Mouse (Mus musculus) midbrain, embryonic 14.5 days (tissue): ENCODE data around the gene Tmem45a. TPM values are rescaled to one million over a fixed set of nuclear protein-coding genes. Genes with fewer than 3 reads are reported as not detected.

ENCODE experiments used
- ATAC-seq: fragments of 200-750 bp; cut with Nextera tagmentation; 2 replicates; pipeline ENCODE4 v1.8.0; 2017; ENCODE audit warnings: moderate number of reproducible peaks, moderate library complexity; ENCODE audit not compliant: low FRiP score, low TSS enrichment
- DNase-seq: peaks from one replicate; pipeline ENCODE4 v3.0.0-alpha.2; 2015
- H3K27ac ChIP-seq: fragments of 300-500 bp; sonication (generic); replicated peaks from 2 replicates; pipeline ENCODE4 v1.5.1; 2014; ENCODE audit warnings: mild to moderate bottlenecking, low read depth, low read length, moderate library complexity
- H3K27me3 ChIP-seq: fragments of 300-500 bp; sonication (generic); 2 replicates; pipeline ENCODE4 v1.6.1; 2014; ENCODE audit warnings: low read length, control low read depth, mixed read lengths; ENCODE audit not compliant: control insufficient read depth, insufficient read depth
- H3K36me3 ChIP-seq: fragments of 300-500 bp; sonication (generic); 2 replicates; pipeline ENCODE4 v1.6.1; 2014; ENCODE audit warnings: low read length, control low read depth; ENCODE audit not compliant: control insufficient read depth, insufficient read depth
- H3K4me1 ChIP-seq: fragments of 300-500 bp; sonication (generic); 2 replicates; pipeline ENCODE4 v1.6.1; 2014; ENCODE audit warnings: mild to moderate bottlenecking, antibody characterized with exemption, low read length, control low read depth; ENCODE audit not compliant: control insufficient read depth, insufficient read depth
- H3K4me2 ChIP-seq: fragments of 300-500 bp; sonication (generic); 2 replicates; pipeline ENCODE4 v1.6.1; 2014; ENCODE audit warnings: mild to moderate bottlenecking, low read length, moderate library complexity
- H3K4me3 ChIP-seq: fragments of 300-500 bp; sonication (generic); replicated peaks from 2 replicates; pipeline ENCODE4 v1.5.1; 2014; ENCODE audit warnings: low read depth, low read length
- H3K9ac ChIP-seq: fragments of 300-500 bp; sonication (generic); replicated peaks from 2 replicates; pipeline ENCODE4 v1.6.1; 2014; ENCODE audit warnings: mild to moderate bottlenecking, low read length, moderate library complexity
- H3K9me3 ChIP-seq: fragments of 300-500 bp; sonication (generic); 2 replicates; pipeline ENCODE4 v1.6.1; 2016; ENCODE audit warnings: low read length, control low read depth, mixed read lengths; ENCODE audit not compliant: control insufficient read depth
- WGBS: fragments of 180-500 bp; shearing (Covaris S2); extraction: QIAGEN DNeasy Blood & Tissue Kit; methylation state at CpG from one replicate; pipeline ENCODE4 v1.1.7; 2014; 5-methylcytosine and 5-hydroxymethylcytosine counted together
- polyA plus RNA-seq: library from polyadenylated mRNA; unstranded; fragments of >200 nt; fragmentation: Nextera tagmentation; extraction: Ambion mirVana; gene quantifications from 2 replicates; pipeline ENCODE4 v1.2.1, GENCODE M21; 2014

The Tmem45a gene
- polyA plus RNA-seq, 1 experiment from 2014 or later, result 6.0 TPM

DNA sequence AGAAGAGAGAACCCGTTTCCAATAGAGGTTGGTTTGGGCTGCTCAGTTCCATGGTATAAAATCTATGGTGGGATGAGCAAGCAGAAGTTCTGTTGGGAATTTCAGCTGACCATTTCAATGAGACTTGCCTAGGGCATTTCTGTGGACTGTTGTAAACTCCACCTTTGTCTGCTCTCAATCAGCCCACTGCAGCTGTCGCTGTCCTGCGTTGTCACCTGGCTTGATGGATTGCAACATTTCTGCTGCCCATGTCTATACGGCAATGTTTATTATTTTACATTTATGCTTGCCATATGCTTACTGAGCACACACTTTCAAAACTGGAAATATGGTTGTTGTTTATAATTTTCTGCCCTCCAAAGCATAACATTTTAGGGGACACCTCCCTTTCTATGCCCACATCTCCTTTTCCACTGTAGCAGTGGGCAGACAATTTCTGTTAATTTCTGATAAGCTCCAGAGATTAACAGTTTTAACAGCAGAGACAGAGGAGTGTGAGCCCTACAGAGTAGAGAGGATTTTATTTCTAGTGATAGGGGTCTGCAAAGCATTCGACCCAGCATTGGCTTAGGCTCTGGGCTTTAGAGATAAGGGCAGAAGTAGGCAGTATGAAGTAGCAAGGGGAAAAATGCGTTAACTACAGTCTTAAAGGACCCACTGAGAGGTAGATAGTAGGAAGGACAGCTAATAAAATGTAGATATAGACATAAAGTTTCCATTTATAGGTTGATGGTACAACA is 84.4 kb downstream of the Tmem45a start:
- Histone ChIP-seq H3K4me3 (no peak overlapping the region), H3K9ac (no peak overlapping the region), H3K27ac (no peak overlapping the region), H3K36me3 (no peaks in the 10 kb centered on the region), H3K4me2 (no peak overlapping the region), H3K4me1 (no peaks in the 10 kb centered on the region), H3K27me3 (no peaks in the 10 kb centered on the region), H3K9me3 (no peaks in the 10 kb centered on the region)
- no peak for DNase-seq
- no peak for ATAC-seq
- 84% methylated on average over 6 of the region's 6 CpGs for WGBS

GRCm38 (mm10) chr16:56800946-56801345 is 85.0 kb downstream of the Tmem45a start:
- Histone ChIP-seq H3K27me3 (no peaks in the 10 kb centered on the region), H3K9ac (no peak overlapping the region), H3K4me3 (no peak overlapping the region), H3K27ac (no peak overlapping the region), H3K4me1 (no peaks in the 10 kb centered on the region), H3K36me3 (no peaks in the 10 kb centered on the region), H3K9me3 (no peaks in the 10 kb centered on the region), H3K4me2 (no peak overlapping the region)
- 90% methylated on average over 7 of the region's 7 CpGs for WGBS
- DNase-seq (no peak), ATAC-seq (no peak)

DNA sequence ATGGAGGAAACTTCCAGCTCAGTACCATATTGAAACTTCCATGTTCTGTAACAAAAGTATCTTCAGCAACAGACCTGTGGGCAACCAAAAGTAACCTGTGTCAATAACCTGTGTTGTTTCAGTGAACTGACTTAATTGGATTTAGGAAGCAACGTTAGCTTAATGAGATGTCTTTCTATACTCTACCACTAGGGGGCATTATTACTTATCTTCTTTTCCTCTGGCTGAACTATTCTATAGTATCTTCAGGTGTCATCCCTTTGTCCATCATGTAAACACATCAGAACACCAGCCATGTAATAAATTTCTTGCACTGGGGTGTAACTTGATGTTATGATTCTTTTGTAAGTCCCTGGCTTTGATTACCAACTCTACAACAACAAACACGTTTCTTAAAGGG is 85.5 kb downstream of the Tmem45a start:
- Histone ChIP-seq H3K27ac (no peak overlapping the region), H3K9me3 (no peaks in the 10 kb centered on the region), H3K4me1 (no peaks in the 10 kb centered on the region), H3K4me3 (no peak overlapping the region), H3K36me3 (no peaks in the 10 kb centered on the region), H3K27me3 (no peaks in the 10 kb centered on the region), H3K4me2 (no peak overlapping the region), H3K9ac (no peak overlapping the region)
- ATAC-seq (no peak), DNase-seq (peak; percentile 35)
- 39% methylated on average over 2 of the region's 2 CpGs for WGBS

- Histone ChIP-seq H3K27me3 (no peaks in the 10 kb centered on the region), H3K4me2 (no peak overlapping the region), H3K9ac (no peak overlapping the region), H3K36me3 (no peaks in the 10 kb centered on the region), H3K9me3 (no peaks in the 10 kb centered on the region), H3K4me1 (no peaks in the 10 kb centered on the region), H3K4me3 (no peak overlapping the region), H3K27ac (no peak overlapping the region)
- DNase-seq (no peak), ATAC-seq (no peak)
- 84% methylated on average over 3 of the region's 3 CpGs for WGBS
These were observed 86.4 kb downstream of the Tmem45a start for GRCm38 (mm10) chr16:56799541-56800029.

DNA sequence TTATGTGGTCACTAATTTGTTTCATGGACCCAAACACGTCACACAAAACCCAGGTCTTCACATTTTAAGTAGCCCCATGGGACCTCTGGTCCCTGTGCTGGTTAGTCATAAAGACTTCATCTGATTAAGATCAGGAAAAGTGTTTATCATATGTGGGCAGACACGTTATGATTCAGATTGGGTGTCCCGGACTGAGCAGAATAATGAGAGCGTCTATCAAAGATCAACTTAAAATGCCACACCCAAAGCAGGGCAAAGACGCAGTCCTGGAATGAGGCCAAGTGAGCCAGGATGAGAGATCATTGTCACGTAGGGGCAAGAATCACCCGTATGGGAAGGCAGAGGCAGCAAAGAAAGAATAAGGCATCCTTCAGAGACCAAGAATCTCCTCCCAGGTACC is 87.1 kb downstream of the Tmem45a start:
- ATAC-seq, result no peak

GRCm38 (mm10) chr16:56795481-56796139 is 90.4 kb downstream of the Tmem45a start, which contains the start of gene Adgrg7:
Gene Adgrg7 (minus strand): TSS chr16:56795855.
- Histone ChIP-seq H3K27ac (no peak within 1 kb of the TSS), H3K9me3 (no peaks in the 10 kb centered on the region), H3K36me3 (no peaks in the 10 kb centered on the region), H3K27me3 (no peaks in the 10 kb centered on the region), H3K4me2 (no peak within 1 kb of the TSS), H3K9ac (no peak within 1 kb of the TSS), H3K4me3 (no peak within 1 kb of the TSS), H3K4me1 (no peaks in the 10 kb centered on the region)
- ATAC-seq, result no peak
- 73% methylated on average over 8 of the region's 8 CpGs for WGBS
- DNase-seq, result no peak

More for the DNA sequence above, 87.1 kb downstream of the Tmem45a start:
- H3K27ac ChIP-seq, result no peak overlapping the region
- DNase-seq, result no peak
- H3K27me3 ChIP-seq, result no peaks in the 10 kb centered on the region
- H3K4me2 ChIP-seq, result no peak overlapping the region
- H3K36me3 ChIP-seq, result no peaks in the 10 kb centered on the region
- no peaks in the 10 kb centered on the region for H3K4me1 ChIP-seq
- H3K4me3 ChIP-seq, result no peak overlapping the region
- 81% methylated on average over 7 of the region's 7 CpGs for WGBS
- no peak overlapping the region for H3K9ac ChIP-seq
- H3K9me3 ChIP-seq, result no peaks in the 10 kb centered on the region

GRCm38 (mm10) chr16:56794383-56795144 is 91.4 kb downstream of the Tmem45a start:
- no peaks in the 10 kb centered on the region for H3K27me3 ChIP-seq
- 87% methylated on average over 7 of the region's 7 CpGs for WGBS
- H3K9me3 ChIP-seq, result no peaks in the 10 kb centered on the region
- no peak overlapping the region for H3K4me3 ChIP-seq
- H3K4me2 ChIP-seq, result no peak overlapping the region
- no peak for ATAC-seq
- no peak for DNase-seq
- no peaks in the 10 kb centered on the region for H3K36me3 ChIP-seq
- H3K4me1 ChIP-seq, result no peaks in the 10 kb centered on the region
- H3K9ac ChIP-seq, result no peak overlapping the region
- no peak overlapping the region for H3K27ac ChIP-seq

- ATAC-seq (no peak), DNase-seq (no peak)
- 81% methylated on average over 1 of the region's 1 CpGs for WGBS
- Histone ChIP-seq H3K4me1 (no peaks in the 10 kb centered on the region), H3K27ac (no peak overlapping the region), H3K9ac (no peak overlapping the region), H3K4me2 (no peak overlapping the region), H3K27me3 (no peaks in the 10 kb centered on the region), H3K36me3 (no peaks in the 10 kb centered on the region), H3K9me3 (no peaks in the 10 kb centered on the region), H3K4me3 (no peak overlapping the region)
These were observed 92.2 kb downstream of the Tmem45a start for GRCm38 (mm10) chr16:56793778-56794177.
